Mouse (Mus musculus): ENCODE measurements around the gene Zbtb20. TPM values are rescaled to one million over a fixed set of nuclear protein-coding genes. Genes with fewer than 3 reads are reported as not detected.

The Zbtb20 gene
- polyA plus RNA-seq, 1 experiment = 72.7 TPM

- Histone ChIP-seq H3K4me1 (ENCODE audit: control insufficient read depth, insufficient read depth, low read length) (no peaks in the 10 kb centered on the region), H3K4me3 (ENCODE audit: insufficient read depth, low read depth, low read length) (no peak overlapping the region), H3K27ac (ENCODE audit: insufficient read depth, low read depth, low read length) (no peak overlapping the region)
- WGBS = 73% methylated on average over 2 of the region's 2 CpGs
- TF ChIP-seq POLR2A (IDR thresholded peaks at IDR 0.05; ENCODE audit: insufficient read depth, low read depth, low read length) (no peak), CTCF (IDR thresholded peaks at IDR 0.05; ENCODE audit: insufficient read depth, low read depth, low read length) (no peak)
Measured at GRCm38 (mm10) chr16:43080403-43080802, 204.7 kb downstream of the Zbtb20 start.

GRCm38 (mm10) chr16:43080923-43081702 is 205.4 kb downstream of the Zbtb20 start:
- Histone ChIP-seq H3K4me1 (ENCODE audit: control insufficient read depth, insufficient read depth, low read length) (no peaks in the 10 kb centered on the region), H3K27ac (ENCODE audit: insufficient read depth, low read depth, low read length) (no peak overlapping the region), H3K4me3 (ENCODE audit: insufficient read depth, low read depth, low read length) (no peak overlapping the region)
- 66% methylated on average over 5 of the region's 5 CpGs for WGBS
- no peak for TF ChIP-seq POLR2A (IDR thresholded peaks at IDR 0.05; ENCODE audit: insufficient read depth, low read depth, low read length)
- TF ChIP-seq CTCF (IDR thresholded peaks at IDR 0.05; ENCODE audit: insufficient read depth, low read depth, low read length) = no peak

GRCm38 (mm10) chr16:43081995-43082394 is 206.3 kb downstream of the Zbtb20 start:
- Histone ChIP-seq H3K4me3 (ENCODE audit: insufficient read depth, low read depth, low read length) (no peak overlapping the region), H3K4me1 (ENCODE audit: control insufficient read depth, insufficient read depth, low read length) (no peaks in the 10 kb centered on the region), H3K27ac (ENCODE audit: insufficient read depth, low read depth, low read length) (no peak overlapping the region)
- TF ChIP-seq POLR2A (IDR thresholded peaks at IDR 0.05; ENCODE audit: insufficient read depth, low read depth, low read length) (no peak), CTCF (IDR thresholded peaks at IDR 0.05; ENCODE audit: insufficient read depth, low read depth, low read length) (no peak)
- 60% methylated on average over 6 of the region's 6 CpGs for WGBS

- H3K4me1 ChIP-seq (ENCODE audit: control insufficient read depth, insufficient read depth, low read length) = no peaks in the 10 kb centered on the region
- TF ChIP-seq CTCF (IDR thresholded peaks at IDR 0.05; ENCODE audit: insufficient read depth, low read depth, low read length) = no peak
- TF ChIP-seq POLR2A (IDR thresholded peaks at IDR 0.05; ENCODE audit: insufficient read depth, low read depth, low read length) = no peak
- H3K27ac ChIP-seq (ENCODE audit: insufficient read depth, low read depth, low read length) = no peak overlapping the region
- H3K4me3 ChIP-seq (ENCODE audit: insufficient read depth, low read depth, low read length) = no peak overlapping the region
- WGBS = 66% methylated on average over 5 of the region's 5 CpGs
Measured at GRCm38 (mm10) chr16:43082801-43083200, 207.1 kb downstream of the Zbtb20 start.

- no peak overlapping the region for H3K4me3 ChIP-seq (ENCODE audit: insufficient read depth, low read depth, low read length)
- WGBS = 77% methylated on average over 3 of the region's 3 CpGs
- no peak for TF ChIP-seq POLR2A (IDR thresholded peaks at IDR 0.05; ENCODE audit: insufficient read depth, low read depth, low read length)
- no peak for TF ChIP-seq CTCF (IDR thresholded peaks at IDR 0.05; ENCODE audit: insufficient read depth, low read depth, low read length)
- H3K4me1 ChIP-seq (ENCODE audit: control insufficient read depth, insufficient read depth, low read length) = no peaks in the 10 kb centered on the region
- no peak overlapping the region for H3K27ac ChIP-seq (ENCODE audit: insufficient read depth, low read depth, low read length)
Measured at GRCm38 (mm10) chr16:43090188-43090587, 214.5 kb downstream of the Zbtb20 start.

- TF ChIP-seq CTCF (IDR thresholded peaks at IDR 0.05; ENCODE audit: insufficient read depth, low read depth, low read length) = no peak
- no peak for TF ChIP-seq POLR2A (IDR thresholded peaks at IDR 0.05; ENCODE audit: insufficient read depth, low read depth, low read length)
- H3K4me1 ChIP-seq (ENCODE audit: control insufficient read depth, insufficient read depth, low read length) = no peaks in the 10 kb centered on the region
- 90% methylated on average over 1 of the region's 1 CpGs for WGBS
- H3K4me3 ChIP-seq (ENCODE audit: insufficient read depth, low read depth, low read length) = no peak overlapping the region
- H3K27ac ChIP-seq (ENCODE audit: insufficient read depth, low read depth, low read length) = no peak overlapping the region
Measured at GRCm38 (mm10) chr16:43094161-43094560, 218.5 kb downstream of the Zbtb20 start.

GRCm38 (mm10) chr16:43094756-43095155 is 219.1 kb downstream of the Zbtb20 start:
- H3K4me3 ChIP-seq (ENCODE audit: insufficient read depth, low read depth, low read length) = no peak overlapping the region
- no peak overlapping the region for H3K27ac ChIP-seq (ENCODE audit: insufficient read depth, low read depth, low read length)
- no peaks in the 10 kb centered on the region for H3K4me1 ChIP-seq (ENCODE audit: control insufficient read depth, insufficient read depth, low read length)
- TF ChIP-seq POLR2A (IDR thresholded peaks at IDR 0.05; ENCODE audit: insufficient read depth, low read depth, low read length) = no peak
- TF ChIP-seq CTCF (IDR thresholded peaks at IDR 0.05; ENCODE audit: insufficient read depth, low read depth, low read length) = no peak
- WGBS = 82% methylated on average over 6 of the region's 6 CpGs

GRCm38 (mm10) chr16:43096040-43096439 is 220.4 kb downstream of the Zbtb20 start:
- Histone ChIP-seq H3K27ac (ENCODE audit: insufficient read depth, low read depth, low read length) (no peak overlapping the region), H3K4me3 (ENCODE audit: insufficient read depth, low read depth, low read length) (no peak overlapping the region), H3K4me1 (ENCODE audit: control insufficient read depth, insufficient read depth, low read length) (no peaks in the 10 kb centered on the region)
- no peak for TF ChIP-seq CTCF (IDR thresholded peaks at IDR 0.05; ENCODE audit: insufficient read depth, low read depth, low read length)
- TF ChIP-seq POLR2A (IDR thresholded peaks at IDR 0.05; ENCODE audit: insufficient read depth, low read depth, low read length) = no peak

- no peak for TF ChIP-seq POLR2A (IDR thresholded peaks at IDR 0.05; ENCODE audit: insufficient read depth, low read depth, low read length)
- Histone ChIP-seq H3K4me3 (ENCODE audit: insufficient read depth, low read depth, low read length) (no peak overlapping the region), H3K4me1 (ENCODE audit: control insufficient read depth, insufficient read depth, low read length) (no peaks in the 10 kb centered on the region), H3K27ac (ENCODE audit: insufficient read depth, low read depth, low read length) (no peak overlapping the region)
- WGBS = 80% methylated on average over 4 of the region's 4 CpGs
Measured at GRCm38 (mm10) chr16:43098153-43098552, 222.5 kb downstream of the Zbtb20 start.

Measured in olfactory bulb, adult 2 months (tissue).